Mouse (Mus musculus) liver, postnatal 0 days (tissue): ENCODE measurements at regions not wholly inside any gene's neighbourhood (a gene's known extent, or its start where the extent isn't known, plus 50 kb on each side); places are given as distances from the start of the nearest gene placed in this dataset.

Experiments used
- CTCF ChIP-seq: sonication (generic); IDR thresholded peaks from 2 replicates; pipeline ENCODE4 v1.5.1; 2016; ENCODE audit warnings: antibody characterized with exemption, low read depth
- EP300 ChIP-seq: IDR thresholded peaks from 2 replicates; pipeline ENCODE4 v1.6.1; 2016; ENCODE audit warnings: antibody characterized with exemption, low read depth, mild to moderate bottlenecking

DNA sequence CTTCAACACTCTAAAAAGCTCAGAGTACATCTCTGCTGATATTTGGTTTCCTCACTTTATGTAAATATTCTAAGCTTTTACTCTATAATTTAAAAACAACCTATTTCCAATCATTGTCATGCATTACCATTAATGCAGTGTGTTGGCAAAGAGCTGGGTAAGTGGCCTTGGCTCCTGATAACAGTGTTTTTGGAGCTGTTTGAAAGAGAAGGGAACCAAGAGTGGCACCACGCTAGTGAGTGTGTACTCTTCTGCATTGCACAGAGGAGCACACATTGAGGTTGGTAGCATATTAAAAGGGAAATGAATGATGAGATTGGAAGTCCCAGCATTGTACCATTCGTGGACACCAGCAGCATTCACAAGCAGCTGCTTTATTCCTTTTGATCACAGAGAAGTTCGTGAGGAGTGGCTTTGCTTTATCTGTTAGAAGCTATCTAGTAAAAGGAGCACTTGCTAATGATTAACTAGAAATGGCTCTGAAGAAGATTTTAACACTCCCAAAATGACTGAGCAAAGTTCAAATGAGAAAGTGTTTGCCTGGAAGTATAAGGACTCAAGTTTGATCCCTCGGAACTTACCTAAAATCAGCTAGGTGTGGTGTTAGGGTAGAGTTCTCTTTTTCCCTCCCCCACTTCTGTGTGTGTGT is 284.3 kb upstream of the Tbl1xr1 start:
- TF ChIP-seq CTCF: no peak
- TF ChIP-seq EP300: no peak
